Mouse (Mus musculus): ENCODE data around the gene Cnot9. TPM values are rescaled to one million over a fixed set of nuclear protein-coding genes. Genes with fewer than 3 reads are reported as not detected.

Cnot9 gene
- 10 to 100 TPM; 18.8 to 18.9 TPM for total RNA-seq (2023)

DNA sequence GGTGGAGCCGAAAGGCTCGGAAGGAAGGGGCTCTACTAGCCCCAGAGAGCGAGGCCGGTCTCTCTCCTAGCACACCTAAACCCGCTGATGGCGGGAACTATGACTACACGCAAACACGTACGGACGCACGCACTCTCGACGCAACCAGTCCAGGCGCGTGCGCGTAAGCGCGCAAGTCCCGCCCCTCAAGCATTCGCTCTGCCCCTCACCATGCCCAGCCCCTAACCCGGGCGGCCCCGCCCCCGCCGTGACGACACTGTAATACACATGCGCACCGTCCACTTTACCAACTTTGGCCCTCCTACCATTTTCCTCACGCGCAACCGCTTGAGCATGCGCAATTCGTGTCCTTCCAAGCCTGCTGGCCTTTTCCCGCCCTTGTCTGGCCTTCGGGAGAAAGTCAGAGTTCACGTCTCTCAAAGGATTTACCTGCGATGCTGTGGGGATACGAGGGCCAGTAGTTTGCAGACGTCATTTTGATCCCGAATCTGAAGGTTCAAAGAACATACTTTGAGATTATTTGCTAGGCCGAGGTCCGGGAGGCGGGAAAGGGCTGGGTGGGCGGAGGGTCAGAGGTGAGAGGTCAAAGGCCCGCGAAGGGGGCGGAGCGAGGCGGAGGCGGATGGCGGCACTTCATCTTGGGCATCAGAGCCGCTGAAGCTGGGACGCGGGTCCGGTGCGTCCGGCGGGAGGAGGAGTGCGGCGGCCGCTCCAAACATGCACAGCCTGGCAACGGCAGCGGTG, at the start of gene Cnot9:
Gene Cnot9 (plus strand): TSS at position 338 of the 744 bp plus-strand sequence.

DNA sequence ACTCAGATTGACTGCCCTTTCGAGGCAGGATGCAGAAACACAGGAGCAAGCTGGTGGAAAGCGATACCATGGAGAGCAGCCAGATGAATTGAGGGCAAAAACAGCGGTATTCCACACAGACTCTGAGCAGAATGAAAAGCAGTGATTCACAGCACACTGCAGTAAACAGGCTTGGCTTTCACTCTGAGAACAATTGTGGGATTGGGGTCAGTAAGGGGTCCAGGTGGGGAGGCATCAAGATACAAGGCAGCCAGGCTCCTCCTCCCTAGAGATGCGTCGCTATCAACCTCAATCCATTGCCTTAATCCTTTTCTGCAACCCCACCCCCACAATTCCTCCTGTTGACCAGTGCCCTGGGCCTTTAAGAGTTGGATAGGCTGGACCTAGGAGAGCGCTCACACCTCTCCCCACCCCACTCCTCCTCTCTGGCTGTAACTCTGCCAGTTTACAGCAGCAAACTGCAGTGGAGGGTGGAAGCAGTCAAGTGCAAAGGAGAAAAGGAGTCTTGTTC, 36.6 kb downstream of the Cnot9 start, which contains the start of gene Plcd4:
Gene Plcd4 (plus strand): TSS at position 438 of the 511 bp plus-strand sequence.

DNA sequence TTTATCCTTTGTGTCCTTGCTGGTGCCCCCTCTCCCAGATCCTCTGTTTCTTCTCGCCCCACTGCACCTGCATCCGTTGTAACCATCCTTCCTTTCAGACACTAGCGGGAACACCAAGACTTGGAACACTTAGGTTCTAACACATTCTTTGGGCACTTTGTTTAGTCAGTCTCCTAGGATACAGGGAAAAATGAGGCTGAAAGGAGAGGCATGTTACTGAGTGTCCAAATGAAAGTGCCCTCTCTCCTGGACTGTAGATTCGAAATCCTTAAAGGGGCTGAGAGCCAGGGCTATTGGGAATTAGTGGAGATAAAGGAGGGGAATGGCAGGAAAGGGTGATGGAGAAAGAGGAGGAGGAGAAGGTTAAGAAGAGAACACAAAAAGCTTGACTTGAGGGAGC, 38.3 kb downstream of the Cnot9 start, which contains the start of gene Usp37:
Gene Usp37 (minus strand): TSS at position 101 of the 400 bp plus-strand sequence.

Other genes starting within 250 kb of the Cnot9 start
- under 1 TPM; 0.63 to 0.85 TPM for gene Gpbar1, start 227.5 kb upstream of the Cnot9 start, total RNA-seq (2023)
- gene Aamp, start 221.3 kb upstream of the Cnot9 start, total RNA-seq (2023), result 100 to 1,000 TPM; 118 to 129 TPM
- gene Pnkd, start 221.1 kb upstream of the Cnot9 start, total RNA-seq (2023), result 10 to 100 TPM; 16.8 to 17.0 TPM
- 10 to 100 TPM; 66.7 to 88.5 TPM for gene Tmbim1, start 200.4 kb upstream of the Cnot9 start, total RNA-seq (2023)
- under 1 TPM; 0.49 to 0.76 TPM for gene Catip, start 143.9 kb upstream of the Cnot9 start, total RNA-seq (2023)
- gene Slc11a1, start 130.9 kb upstream of the Cnot9 start, total RNA-seq (2023), result 100 to 1,000 TPM; 616 to 632 TPM
- 100 to 1,000 TPM; 136 to 144 TPM for gene Ctdsp1, start 114.5 kb upstream of the Cnot9 start, total RNA-seq (2023)
- gene Vil1, start 96.7 kb upstream of the Cnot9 start, total RNA-seq (2023), result under 1 TPM in 1 of 2 experiments, not detected in 1; 1.00 TPM
- gene Plcd4, start 36.8 kb downstream of the Cnot9 start, total RNA-seq (2023), result under 1 TPM in 1 of 2 experiments, not detected in 1; 0.85 TPM
- 10 to 100 TPM; 15.8 to 18.7 TPM for gene Usp37, start 38.2 kb downstream of the Cnot9 start, total RNA-seq (2023)
- 10 to 100 TPM; 19.7 to 24.2 TPM for gene Zfp142, start 82.2 kb downstream of the Cnot9 start, total RNA-seq (2023)
- 1 to 10 TPM; 6.5 to 7.0 TPM for gene Bcs1l, start 82.2 kb downstream of the Cnot9 start, total RNA-seq (2023)
- 10 to 100 TPM; 38.6 to 45.9 TPM for gene Rnf25, start 95.3 kb downstream of the Cnot9 start, total RNA-seq (2023)
- gene Stk36, start 95.4 kb downstream of the Cnot9 start, total RNA-seq (2023), result under 1 TPM; 0.36 to 0.84 TPM
- 10 to 100 TPM; 26.2 to 33.6 TPM for gene Ttll4, start 155.7 kb downstream of the Cnot9 start, total RNA-seq (2023)
- gene Cyp27a1, start 207.5 kb downstream of the Cnot9 start, total RNA-seq (2023), result 100 to 1,000 TPM; 183 to 203 TPM
- gene Prkag3, start 243.2 kb downstream of the Cnot9 start, total RNA-seq (2023), result not detected

All from monocyte, adult 59 days (primary cell).